Mouse (Mus musculus) lung, embryonic 15.5 days (tissue): ENCODE results near the gene Gm30191. TPM values are rescaled to one million over a fixed set of nuclear protein-coding genes. Genes with fewer than 3 reads are reported as not detected.

Experiments
- ATAC-seq: fragments of 200-750 bp; cut with Nextera tagmentation; 2 replicates; pipeline ENCODE4 v1.8.0; 2017; ENCODE audit warnings: moderate number of reproducible peaks, borderline replicate concordance; ENCODE audit not compliant: low FRiP score, low TSS enrichment; ENCODE audit errors: extremely low read depth
- H3K27ac ChIP-seq: fragments of 300-500 bp; sonication (generic); 2 replicates; pipeline ENCODE4 v1.5.1; 2015; ENCODE audit warnings: moderate library complexity, mild to moderate bottlenecking, inconsistent platforms
- H3K27me3 ChIP-seq: fragments of 300-500 bp; sonication (generic); 2 replicates; pipeline ENCODE4 v1.6.1; 2015; ENCODE audit warnings: inconsistent platforms
- H3K36me3 ChIP-seq: fragments of 300-500 bp; sonication (generic); 2 replicates; pipeline ENCODE4 v1.6.1; 2015; ENCODE audit warnings: inconsistent platforms
- H3K4me1 ChIP-seq: fragments of 300-500 bp; sonication (generic); 2 replicates; pipeline ENCODE4 v1.6.1; 2015; ENCODE audit warnings: inconsistent platforms
- H3K4me2 ChIP-seq: fragments of 300-500 bp; sonication (generic); 2 replicates; pipeline ENCODE4 v1.6.1; 2015; ENCODE audit warnings: inconsistent platforms, mild to moderate bottlenecking, moderate library complexity
- H3K4me3 ChIP-seq: fragments of 300-500 bp; sonication (generic); 2 replicates; pipeline ENCODE4 v1.5.1; 2015; ENCODE audit warnings: mild to moderate bottlenecking, inconsistent platforms
- H3K9ac ChIP-seq: fragments of 300-500 bp; sonication (generic); 2 replicates; pipeline ENCODE4 v1.6.1; 2015; ENCODE audit warnings: inconsistent platforms
- H3K9me3 ChIP-seq: fragments of 300-500 bp; sonication (generic); 2 replicates; pipeline ENCODE4 v1.6.1; 2016; ENCODE audit warnings: inconsistent platforms
- WGBS: fragments of 180-500 bp; shearing (Covaris S2); methylation state at CpG from one replicate; pipeline ENCODE4 v1.1.7; 2015; 5-methylcytosine and 5-hydroxymethylcytosine counted together
- polyA plus RNA-seq: library from polyadenylated mRNA; unstranded; fragments of >200 nt; fragmentation: Nextera tagmentation; extraction: Ambion mirVana; gene quantifications from 2 replicates; pipeline ENCODE4 v1.2.1, GENCODE M21; 2015

The Gm30191 gene
- polyA plus RNA-seq, 1 experiment from 2014 or later, result not detected

DNA sequence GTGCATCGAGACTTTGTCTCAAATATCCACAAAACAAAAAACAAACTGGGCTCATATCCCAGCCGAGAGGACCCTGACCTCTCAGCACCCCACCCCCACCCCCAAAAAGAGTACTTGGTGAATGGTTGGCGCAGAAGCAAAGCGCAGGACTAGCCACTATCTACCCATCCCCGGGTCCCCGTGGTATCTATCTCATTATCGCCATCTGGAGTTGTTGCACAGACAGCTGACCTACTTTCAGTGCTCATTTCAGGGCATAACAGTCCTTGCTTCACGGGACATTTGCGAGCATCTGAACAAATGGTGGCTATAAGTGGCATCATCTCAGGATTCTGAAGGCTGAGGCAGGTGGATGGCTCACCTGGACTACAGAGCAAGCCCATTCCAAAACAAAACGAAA, 8.0 kb upstream of the Gm30191 start:
- no peak for ATAC-seq
- Histone ChIP-seq H3K36me3 (no peaks in the 10 kb centered on the region), H3K27me3 (peaks cover 13% of the 10 kb centered on the region; the same call in 1 of the 2 replicates), H3K4me2 (peak overlapping the region; percentile 51), H3K9me3 (no peaks in the 10 kb centered on the region), H3K4me1 (peaks cover 16% of the 10 kb centered on the region; the same call in 1 of the 2 replicates), H3K9ac (no peak overlapping the region), H3K4me3 (peak overlapping the region; percentile 43), H3K27ac (peak overlapping the region; percentile 20; the same call in 1 of the 2 replicates)
- WGBS, result 10% methylated on average over 10 of the region's 10 CpGs

DNA sequence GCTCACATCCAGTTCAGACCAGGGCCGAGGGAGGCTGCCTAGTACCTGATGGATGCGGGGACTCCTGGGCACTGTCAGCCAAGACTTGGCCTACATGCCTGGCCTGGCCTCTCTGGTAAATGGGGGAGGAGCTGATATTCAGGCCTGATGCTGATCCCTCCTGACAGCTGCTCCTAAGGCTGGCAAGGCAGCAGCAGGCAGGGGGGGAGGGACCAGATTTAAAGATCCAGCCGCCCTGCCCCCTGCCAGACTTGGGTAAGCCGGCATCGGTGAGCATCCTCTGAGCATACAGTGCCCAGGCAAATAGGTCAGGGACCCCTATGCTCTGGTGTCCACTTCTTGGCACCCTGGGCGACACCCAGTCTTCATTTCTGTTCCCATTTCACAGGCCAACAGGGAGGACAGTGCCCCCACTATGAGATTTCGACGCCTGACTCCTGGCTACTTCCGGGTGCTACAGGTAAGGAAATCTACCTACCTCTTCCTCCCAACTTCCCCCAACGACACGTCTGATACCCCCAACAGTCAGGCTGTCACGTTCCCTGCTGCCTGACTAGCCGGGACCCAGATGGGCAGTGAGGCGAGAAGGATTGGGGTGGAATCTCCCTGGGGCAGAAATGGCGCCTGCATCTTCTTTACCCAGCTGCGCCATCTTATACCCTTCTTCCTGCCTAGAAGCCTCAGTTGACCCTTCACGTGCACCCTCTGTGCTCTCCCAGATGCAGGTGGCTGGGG, 3.1 kb upstream of the Gm30191 start, which contains the start of gene E130218I03Rik:
Gene E130218I03Rik (plus strand): TSS at position 147 of the 735 bp plus-strand sequence.
- H3K27me3 ChIP-seq, result peaks cover 31% of the 10 kb centered on the region; the same call in 1 of the 2 replicates
- no peak within 1 kb of the TSS for H3K9ac ChIP-seq
- H3K27ac ChIP-seq, result no peak within 1 kb of the TSS
- H3K4me1 ChIP-seq, result peaks cover 20% of the 10 kb centered on the region
- ATAC-seq, result no peak
- H3K36me3 ChIP-seq, result no peaks in the 10 kb centered on the region
- 89% methylated on average over 17 of the region's 17 CpGs for WGBS
- peak within 1 kb of the TSS; percentile 80 for H3K4me3 ChIP-seq
- peak within 1 kb of the TSS; percentile 87 for H3K4me2 ChIP-seq
- H3K9me3 ChIP-seq, result no peaks in the 10 kb centered on the region

DNA sequence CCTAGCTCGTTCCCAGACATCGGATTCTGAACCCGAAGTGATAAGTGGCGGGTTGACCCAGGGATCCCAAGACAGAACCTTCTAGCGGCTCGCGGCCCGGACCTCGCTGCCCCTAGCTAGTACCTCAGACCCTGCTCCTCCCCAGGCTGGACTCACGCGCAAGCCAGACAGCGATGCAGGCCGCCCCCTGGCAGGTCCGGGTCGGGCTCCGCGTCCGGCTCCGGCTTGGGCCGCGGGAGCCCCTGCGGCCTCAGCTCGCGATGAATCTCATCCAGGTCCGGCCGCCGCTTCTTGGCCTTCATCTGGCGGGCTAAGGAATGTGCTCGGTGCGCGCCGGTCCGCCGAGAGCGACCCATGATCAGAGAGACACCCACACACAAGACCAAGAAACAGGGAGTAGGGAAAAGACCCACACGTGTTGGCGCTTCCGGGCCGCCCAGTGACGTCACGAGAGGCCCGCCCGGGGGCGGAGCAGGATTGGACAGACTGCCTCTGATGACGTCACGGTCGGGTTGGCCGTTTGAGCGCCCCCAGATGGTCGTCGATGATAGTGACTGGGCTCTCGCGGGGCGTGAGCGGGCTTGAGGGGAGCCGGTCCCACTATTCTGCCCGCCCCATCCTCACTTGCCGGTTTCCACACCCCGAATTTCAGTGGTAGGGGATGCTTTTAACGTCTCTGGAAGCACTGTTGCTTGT, 1.4 kb upstream of the Gm30191 start, which contains the start of gene Zfp593:
Gene Zfp593 (minus strand): TSS at position 445 of the 696 bp plus-strand sequence.
- Histone ChIP-seq H3K36me3 (no peaks in the 10 kb centered on the region), H3K4me2 (peak within 1 kb of the TSS; percentile 87), H3K4me3 (peak within 1 kb of the TSS; percentile 80), H3K27me3 (peaks cover 41% of the 10 kb centered on the region), H3K9me3 (no peaks in the 10 kb centered on the region), H3K27ac (no peak within 1 kb of the TSS), H3K9ac (peak within 1 kb of the TSS; percentile 67), H3K4me1 (peaks cover 30% of the 10 kb centered on the region)
- ATAC-seq, result peak; percentile 78; the same call in 1 of the 2 replicates
- under 1% methylated on average over 60 of the region's 60 CpGs for WGBS

DNA sequence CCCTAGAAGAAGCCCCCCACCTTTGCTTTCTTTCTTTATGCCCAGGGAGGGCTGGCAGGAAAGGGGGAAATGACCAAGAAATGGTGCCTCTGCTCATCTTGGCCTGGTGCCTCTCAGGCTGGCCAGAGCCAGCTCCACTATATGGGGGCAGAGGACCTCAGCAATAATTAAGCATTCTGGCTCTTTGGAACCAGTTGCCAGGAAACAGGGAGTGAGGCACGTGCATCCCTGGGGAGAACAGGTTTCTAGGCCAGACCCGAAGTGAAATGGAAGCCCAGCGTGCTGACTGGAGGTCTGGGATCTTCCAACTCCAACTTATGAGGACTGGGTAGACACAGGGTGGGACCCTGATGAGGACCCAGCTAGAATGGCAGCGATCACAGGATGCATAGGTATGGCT, 479 bp upstream of the Gm30191 start:
- peaks cover 51% of the 10 kb centered on the region for H3K27me3 ChIP-seq
- 53% methylated on average over 4 of the region's 4 CpGs for WGBS
- H3K9ac ChIP-seq, result no peak overlapping the region
- H3K4me2 ChIP-seq, result no peak overlapping the region
- H3K9me3 ChIP-seq, result no peaks in the 10 kb centered on the region
- H3K36me3 ChIP-seq, result no peaks in the 10 kb centered on the region
- H3K4me3 ChIP-seq, result no peak overlapping the region
- H3K27ac ChIP-seq, result no peak overlapping the region
- H3K4me1 ChIP-seq, result peaks cover 40% of the 10 kb centered on the region
- ATAC-seq, result no peak

DNA sequence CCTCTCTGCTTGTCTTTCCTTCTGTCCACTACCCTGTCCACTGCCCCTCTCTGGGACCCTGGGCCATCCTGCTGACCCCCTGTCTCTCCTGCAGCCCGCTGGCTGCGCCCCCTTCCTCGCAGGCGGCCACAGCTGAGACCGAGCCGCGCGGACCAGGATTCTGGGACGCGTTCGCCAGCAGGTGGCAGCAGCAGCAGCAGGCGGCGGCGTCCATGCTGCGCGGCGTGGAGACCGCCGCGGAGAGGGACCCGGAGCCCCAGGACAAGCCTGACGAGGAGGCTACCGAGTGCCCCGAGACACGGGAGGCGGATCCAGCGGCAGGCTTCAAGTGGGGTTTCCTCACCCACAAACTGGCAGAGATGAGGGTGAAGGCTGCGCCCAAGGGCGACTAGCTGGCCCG, 2.9 kb downstream of the Gm30191 start:
- Histone ChIP-seq H3K9ac (peak overlapping the region; percentile 35; the same call in 1 of the 2 replicates), H3K4me1 (peaks cover 62% of the 10 kb centered on the region), H3K9me3 (no peaks in the 10 kb centered on the region), H3K27me3 (peaks cover 80% of the 10 kb centered on the region), H3K27ac (no peak overlapping the region), H3K4me3 (peak overlapping the region; percentile 45), H3K36me3 (no peaks in the 10 kb centered on the region), H3K4me2 (peak overlapping the region; percentile 95)
- WGBS, result 1% methylated on average over 30 of the region's 30 CpGs
- peak; percentile 37; the same call in 1 of the 2 replicates for ATAC-seq

DNA sequence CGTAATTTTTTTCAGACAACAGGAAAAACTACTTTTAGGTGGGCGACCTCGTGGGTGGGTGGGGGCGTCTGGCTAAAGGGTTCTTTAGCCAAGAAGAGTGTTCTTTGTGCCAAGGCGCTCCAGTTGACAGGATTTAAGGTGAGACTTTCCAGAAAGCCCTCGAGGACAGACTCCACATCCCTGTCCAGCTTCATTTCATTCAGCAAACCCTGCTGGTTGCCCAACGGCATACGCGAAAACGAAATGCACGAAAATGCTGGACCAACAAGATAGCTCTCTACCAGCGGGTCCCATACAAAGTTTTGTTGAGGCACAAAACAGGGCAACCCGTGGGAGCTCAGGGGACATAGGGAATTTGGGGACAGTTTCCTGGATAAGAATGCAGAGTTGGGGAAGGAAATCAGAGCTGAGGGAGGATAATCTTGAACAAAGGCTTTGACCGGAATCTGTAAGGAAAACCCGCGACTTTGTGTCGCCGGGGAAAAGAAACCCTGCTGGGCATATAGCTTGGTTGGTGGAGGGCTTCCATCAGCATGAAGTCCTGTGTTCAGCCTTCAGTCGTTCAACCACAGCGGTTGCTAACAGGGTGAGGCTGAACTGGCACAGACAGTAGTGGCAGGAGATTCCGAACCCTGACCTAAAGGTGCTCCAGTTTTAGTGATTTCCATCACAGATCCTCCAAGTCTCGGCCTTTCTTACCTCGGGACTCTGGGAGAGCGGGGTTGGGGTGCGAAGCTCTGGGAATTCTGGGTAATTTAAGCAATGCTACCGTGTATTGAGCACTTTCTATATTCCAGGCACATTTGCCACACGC, 3.6 kb downstream of the Gm30191 start:
- peaks cover 86% of the 10 kb centered on the region for H3K27me3 ChIP-seq
- H3K36me3 ChIP-seq, result no peaks in the 10 kb centered on the region
- ATAC-seq, result no peak
- peak overlapping the region; percentile 47; the same call in 1 of the 2 replicates for H3K9ac ChIP-seq
- WGBS, result 17% methylated on average over 27 of the region's 27 CpGs
- no peak overlapping the region for H3K27ac ChIP-seq
- H3K9me3 ChIP-seq, result no peaks in the 10 kb centered on the region
- peaks cover 65% of the 10 kb centered on the region for H3K4me1 ChIP-seq
- H3K4me2 ChIP-seq, result peak overlapping the region; percentile 95
- peak overlapping the region; percentile 45 for H3K4me3 ChIP-seq

DNA sequence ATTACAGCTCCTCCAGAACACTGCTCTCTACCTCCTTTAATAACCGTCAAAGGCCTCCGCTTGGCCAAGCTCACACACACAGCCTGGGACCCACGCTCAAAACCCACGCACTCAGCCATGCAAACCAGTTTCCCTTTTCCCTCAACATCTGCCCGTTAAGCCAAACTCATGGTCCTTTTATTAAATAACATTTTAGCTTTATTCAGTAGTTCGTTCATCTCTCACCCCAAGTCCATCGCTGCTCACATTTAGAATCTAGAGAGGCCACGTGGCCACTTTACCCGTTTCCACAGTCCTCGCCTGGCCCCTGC, 4.2 kb downstream of the Gm30191 start:
- peaks cover 65% of the 10 kb centered on the region for H3K4me1 ChIP-seq
- ATAC-seq, result no peak
- no peaks in the 10 kb centered on the region for H3K9me3 ChIP-seq
- 17% methylated on average over 10 of the region's 10 CpGs for WGBS
- H3K27ac ChIP-seq, result no peak overlapping the region
- no peaks in the 10 kb centered on the region for H3K36me3 ChIP-seq
- peak overlapping the region; percentile 47 for H3K9ac ChIP-seq
- peak overlapping the region; percentile 95 for H3K4me2 ChIP-seq
- H3K4me3 ChIP-seq, result peak overlapping the region; percentile 45
- H3K27me3 ChIP-seq, result peaks cover 86% of the 10 kb centered on the region

DNA sequence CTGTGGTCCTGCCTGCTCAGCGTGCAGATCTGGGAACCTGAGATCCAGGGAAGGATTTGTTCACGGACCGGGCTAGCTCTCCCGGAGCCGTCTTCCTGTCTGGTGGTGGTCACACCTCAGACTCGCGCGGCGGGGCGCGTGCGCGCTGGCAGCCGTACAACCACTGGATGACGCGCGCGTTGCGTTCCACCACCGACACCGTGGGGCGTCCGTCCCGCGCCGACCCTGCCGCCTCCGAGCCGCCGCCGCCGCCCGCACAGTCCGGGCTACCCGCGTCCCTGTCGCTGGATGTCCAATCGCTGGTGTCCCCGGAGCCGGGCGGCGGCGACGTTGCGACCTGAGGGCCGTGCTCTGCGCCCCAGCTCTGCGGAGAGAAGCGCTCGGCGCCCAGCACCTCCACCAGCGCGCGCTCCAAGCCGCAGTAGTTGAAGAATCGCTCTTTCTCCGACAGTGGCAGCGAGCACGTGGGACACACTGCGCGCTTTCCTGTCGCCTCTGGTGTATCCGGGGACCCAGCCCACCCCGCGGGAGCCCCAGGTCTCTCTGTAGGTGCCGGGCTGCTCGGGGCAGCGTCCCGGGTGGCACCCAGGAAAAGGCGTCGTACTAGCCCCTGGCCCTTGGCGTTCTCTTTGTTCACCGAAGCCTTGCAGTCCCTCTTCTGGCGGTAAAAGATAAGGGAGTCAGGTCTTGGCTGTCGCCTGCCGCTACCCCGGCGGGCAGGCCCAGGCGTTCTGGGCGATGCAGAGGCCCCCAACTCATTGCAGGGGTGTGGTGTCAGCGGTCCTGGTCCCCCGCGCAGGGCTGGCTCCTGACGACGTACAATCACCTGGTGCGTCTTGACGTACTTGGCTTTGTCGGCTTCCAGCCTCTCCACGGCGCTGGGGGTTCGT, 4.8 kb downstream of the Gm30191 start:
- WGBS, result under 1% methylated on average over 91 of the region's 91 CpGs
- Histone ChIP-seq H3K4me3 (peak overlapping the region; percentile 45), H3K9ac (peak overlapping the region; percentile 47), H3K9me3 (no peaks in the 10 kb centered on the region), H3K36me3 (no peaks in the 10 kb centered on the region), H3K27ac (peak overlapping the region; percentile 57), H3K4me2 (peak overlapping the region; percentile 95), H3K4me1 (peaks cover 67% of the 10 kb centered on the region), H3K27me3 (peaks cover 81% of the 10 kb centered on the region)
- ATAC-seq, result peak; percentile 24; the same call in 1 of the 2 replicates

DNA sequence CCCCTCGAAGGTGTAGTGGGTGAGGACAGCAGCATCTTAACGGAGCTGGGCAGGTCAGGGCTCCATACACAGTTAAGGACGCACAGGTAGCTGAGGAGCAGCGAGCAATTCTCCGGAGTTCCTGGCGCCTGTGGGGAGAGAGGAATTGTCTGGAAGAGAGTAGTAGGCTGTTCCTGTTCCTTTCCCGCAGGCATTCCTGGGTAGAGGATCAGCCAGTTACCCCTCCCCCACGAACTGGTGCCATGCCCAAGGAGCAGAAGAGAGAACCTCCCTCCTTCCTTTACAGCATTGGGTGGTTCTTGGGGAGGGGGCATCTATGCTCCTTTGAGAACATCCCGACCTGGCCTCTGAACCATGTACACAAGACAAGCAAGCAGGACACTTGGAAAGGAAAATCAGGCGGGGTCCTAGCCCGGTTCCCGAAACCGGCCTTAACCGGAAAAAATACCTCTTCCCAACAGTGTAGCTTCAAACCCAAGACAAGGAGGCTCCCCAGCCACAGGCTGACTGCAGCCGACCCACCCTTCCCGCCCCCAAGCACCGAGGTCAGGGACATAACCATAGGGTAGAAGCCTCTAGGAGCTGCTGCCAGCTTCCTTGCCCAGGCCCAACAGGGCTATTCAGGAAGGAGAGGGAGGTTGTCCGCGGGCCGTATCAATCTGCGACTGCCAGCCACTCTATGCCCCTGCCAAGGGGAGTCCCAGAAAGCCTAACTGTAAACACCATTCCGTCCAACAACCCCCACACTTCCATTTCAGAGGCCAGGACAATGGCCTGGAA, 5.6 kb downstream of the Gm30191 start:
- H3K4me3 ChIP-seq, result peak overlapping the region; percentile 45
- H3K4me2 ChIP-seq, result peak overlapping the region; percentile 95
- no peaks in the 10 kb centered on the region for H3K9me3 ChIP-seq
- 15% methylated on average over 22 of the region's 22 CpGs for WGBS
- ATAC-seq, result no peak
- peak overlapping the region; percentile 47 for H3K9ac ChIP-seq
- H3K36me3 ChIP-seq, result no peaks in the 10 kb centered on the region
- peak overlapping the region; percentile 57 for H3K27ac ChIP-seq
- peaks cover 72% of the 10 kb centered on the region for H3K27me3 ChIP-seq
- H3K4me1 ChIP-seq, result peaks cover 75% of the 10 kb centered on the region
